ENCODE assay signal across 8 mouse cellular contexts in the genomic region with DNA sequence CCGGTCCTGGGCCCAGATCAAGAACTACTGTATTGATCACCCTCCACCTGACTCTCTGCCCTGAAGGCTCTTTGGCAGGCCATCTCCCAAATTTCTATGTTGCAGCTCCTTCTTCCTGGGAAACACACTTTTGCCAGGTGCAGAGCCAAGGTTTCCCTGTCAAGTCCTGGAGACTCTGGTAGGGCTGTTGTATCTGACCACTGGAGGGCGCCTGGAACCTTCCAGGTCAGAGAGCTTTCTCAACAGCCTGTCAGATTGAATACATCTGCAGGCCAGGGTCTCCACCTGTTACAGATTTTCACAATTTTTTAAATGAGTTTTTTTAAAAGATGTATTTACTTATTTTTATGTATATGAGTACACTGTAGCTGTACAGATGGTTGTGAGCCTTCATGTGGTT. TPM values are rescaled to one million over a fixed set of nuclear protein-coding genes. Genes with fewer than 3 reads are reported as not detected.
DNase-seq lines count a peak whose midpoint lies in the region; ATAC-seq and TF ChIP-seq lines count a peak whose summit lies in the region.

No protein-coding gene starts in this region.

- H3K9me3 ChIP-seq in kidney, embryonic 14.5 days (ENCODE audit: control insufficient read depth, low read length): no peaks in the 10 kb centered on the region
- no peaks in the 10 kb centered on the region for H3K9me3 ChIP-seq in liver, embryonic 14.5 days (ENCODE audit: control insufficient read depth, low read length)

- no peaks in the 10 kb centered on the region for H3K27me3 ChIP-seq in kidney, embryonic 14.5 days (ENCODE audit: control insufficient read depth, insufficient read depth, low read length)
- H3K27me3 ChIP-seq in liver, embryonic 14.5 days (ENCODE audit: control insufficient read depth, insufficient read depth, low read length): no peaks in the 10 kb centered on the region

- no peaks in the 10 kb centered on the region for H3K36me3 ChIP-seq in kidney, embryonic 14.5 days (ENCODE audit: control insufficient read depth, insufficient read depth, low read length)
- no peaks in the 10 kb centered on the region for H3K36me3 ChIP-seq in liver, embryonic 14.5 days (replicated peaks; ENCODE audit: control insufficient read depth, insufficient read depth, low read depth)

- H3K4me2 ChIP-seq in kidney, embryonic 14.5 days (replicated peaks; ENCODE audit: low read depth, low read length): no peak overlapping the region
- H3K4me2 ChIP-seq in liver, embryonic 14.5 days (ENCODE audit: low read depth): no peak overlapping the region

- peak; percentile 62; the same call in 1 of the 2 replicates for ATAC-seq in kidney, embryonic 14.5 days (ENCODE audit: low FRiP score, low TSS enrichment)
- ATAC-seq in liver, embryonic 14.5 days (ENCODE audit: insufficient read depth): no peak

- H3K4me3 ChIP-seq in kidney, embryonic 14.5 days (ENCODE audit: low read length): no peak overlapping the region
- no peak overlapping the region for H3K4me3 ChIP-seq in liver, embryonic 14.5 days (ENCODE audit: insufficient read depth in 1 of 2, low read depth in 2 of 2, low read length in 2 of 2)

- no peak for TF ChIP-seq EP300 in liver, embryonic 14.5 days (IDR thresholded peaks at IDR 0.05; ENCODE audit: low read depth)

- H3K4me1 ChIP-seq in kidney, embryonic 14.5 days (ENCODE audit: control insufficient read depth, insufficient read depth, low read length): no peaks in the 10 kb centered on the region
- H3K4me1 ChIP-seq in liver, embryonic 14.5 days (replicated peaks; ENCODE audit: control insufficient read depth in 2 of 2, insufficient read depth in 2 of 2, low read length in 1 of 2): no peaks in the 10 kb centered on the region

- peak; percentile 88 for TF ChIP-seq CTCF in liver, embryonic 14.5 days (IDR thresholded peaks at IDR 0.05; ENCODE audit: low read depth)

- 46% methylated on average over 2 of the region's 2 CpGs for WGBS in kidney, embryonic 14.5 days
- WGBS in liver, embryonic 14.5 days (ENCODE audit: insufficient replicate concordance): 32% methylated on average over 2 of the region's 2 CpGs

- H3K27ac ChIP-seq in kidney, embryonic 14.5 days (ENCODE audit: low read depth, low read length): no peak overlapping the region
- H3K27ac ChIP-seq in liver, embryonic 14.5 days: no peak overlapping the region

- H3K9ac ChIP-seq in kidney, embryonic 14.5 days (ENCODE audit: low read depth, low read length): no peak overlapping the region
- no peak overlapping the region for H3K9ac ChIP-seq in liver, embryonic 14.5 days (replicated peaks)

- peak; percentile 80 for DNase-seq in urinary bladder, postnatal 14 days (ENCODE audit: low spot score)
- DNase-seq in urinary bladder, adult 2 months (ENCODE audit: low spot score): no peak
- peak; percentile 38 for DNase-seq in cerebellum, adult 8-10 months
- peak; percentile 38 to 42 for DNase-seq in gastrocnemius, adult 8-10 months (ENCODE audit: low spot score in 2 of 2)
- DNase-seq in liver, embryonic 14.5 days (ENCODE audit: low read depth in 3 of 3, low spot score in 3 of 3): peak; percentile 37 to 47 (median 38)
- peak; percentile 81 for DNase-seq in retina, postnatal 1 day
- peak; percentile 85 for DNase-seq in thymus, postnatal 4 days

RNA-seq across cellular contexts. Expression of a gene that starts 31.2 kb away (rescaled TPM):
- 22.7 and 26.5 TPM in 2 replicates for polyA plus RNA-seq in urinary bladder, adult 2 months (2012; rRNA removed)
- under 1 TPM in 3 of 4 experiments, not detected in 1; 0.10 to 0.22 (median 0.12) TPM for total RNA-seq in gastrocnemius, adult 8-10 months (2022)
- 1.4 and 3.5 TPM in 2 replicates for polyA plus RNA-seq in kidney, embryonic 14.5 days (2014; fragmentation: Nextera tagmentation; extraction: Ambion mirVana)
- 0.37 and 0.45 TPM in 2 replicates for polyA plus RNA-seq in liver, embryonic 14.5 days (2012; rRNA removed)
- 0.20 and 0.43 TPM in 2 replicates for polyA plus RNA-seq in liver, embryonic 14.5 days (2014; fragmentation: Nextera tagmentation; extraction: Ambion mirVana)

RNA-seq across cellular contexts. Expression of a gene that starts 47.8 kb away (rescaled TPM):
- 12.3 and 13.1 TPM in 2 replicates for polyA plus RNA-seq in urinary bladder, adult 2 months (2012; rRNA removed)
- 1 to 10 TPM; 3.2 to 4.5 (median 4.2) TPM for total RNA-seq in gastrocnemius, adult 8-10 months (2022)
- polyA plus RNA-seq in kidney, embryonic 14.5 days (2014; fragmentation: Nextera tagmentation; extraction: Ambion mirVana): 6.2 and 11.9 TPM in 2 replicates
- polyA plus RNA-seq in liver, embryonic 14.5 days (2012; rRNA removed): 5.4 TPM in 2 replicates
- 6.9 and 7.7 TPM in 2 replicates for polyA plus RNA-seq in liver, embryonic 14.5 days (2014; fragmentation: Nextera tagmentation; extraction: Ambion mirVana)
